Mouse (Mus musculus): ENCODE measurements around the gene Olfr1002. TPM values are rescaled to one million over a fixed set of nuclear protein-coding genes. Genes with fewer than 3 reads are reported as not detected.

Olfr1002 gene
- polyA plus RNA-seq (2014; fragmentation: Illumina TruSeq; extraction: RNeasy Lipid Tissue Mini Kit (QIAGEN cat#74804); ENCODE audit: low read depth, low replicate concordance): not detected

DNA sequence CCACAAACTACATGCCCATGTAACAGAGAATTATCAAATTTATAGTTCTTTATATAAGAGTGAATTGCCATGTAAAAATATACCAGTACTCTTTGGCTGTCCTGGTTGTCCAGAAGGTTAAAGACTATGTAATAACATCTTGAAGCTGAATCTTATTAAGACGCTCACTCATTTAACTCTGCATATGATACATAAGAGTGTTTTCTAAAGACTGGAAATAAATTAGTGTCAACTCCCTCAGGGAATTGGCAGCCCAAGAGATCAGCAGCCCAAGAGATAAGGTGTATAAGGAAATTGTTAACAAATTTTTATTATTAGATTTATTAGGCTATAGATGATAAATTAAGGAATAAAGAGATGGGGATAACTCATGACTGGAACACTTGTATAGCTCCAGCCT is at the start of gene Olfr1002:
TSS of gene Olfr1002 (minus strand) at position 101 of the 400 bp plus-strand sequence.

DNA sequence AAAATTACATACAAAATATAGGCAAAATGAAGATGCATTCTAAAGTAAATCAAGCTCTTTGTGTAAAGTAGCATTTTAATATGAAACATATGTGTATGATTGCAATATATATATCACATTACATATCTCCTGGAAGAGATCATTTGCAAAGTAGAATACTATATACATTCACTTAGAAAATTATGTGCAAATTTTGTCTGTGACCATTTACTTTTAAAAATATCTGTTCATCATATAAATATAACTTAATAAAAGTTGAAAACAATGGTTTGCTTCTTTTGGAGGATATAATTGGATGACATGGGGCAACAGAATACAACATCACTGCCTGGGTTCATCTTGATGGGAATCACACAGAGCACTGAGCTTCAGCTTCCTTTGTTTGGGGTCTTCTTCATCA is 38.6 kb upstream of the Olfr1002 start, which contains the start of gene Olfr1008:
TSS of gene Olfr1008 (plus strand) at position 301 of the 400 bp plus-strand sequence.

DNA sequence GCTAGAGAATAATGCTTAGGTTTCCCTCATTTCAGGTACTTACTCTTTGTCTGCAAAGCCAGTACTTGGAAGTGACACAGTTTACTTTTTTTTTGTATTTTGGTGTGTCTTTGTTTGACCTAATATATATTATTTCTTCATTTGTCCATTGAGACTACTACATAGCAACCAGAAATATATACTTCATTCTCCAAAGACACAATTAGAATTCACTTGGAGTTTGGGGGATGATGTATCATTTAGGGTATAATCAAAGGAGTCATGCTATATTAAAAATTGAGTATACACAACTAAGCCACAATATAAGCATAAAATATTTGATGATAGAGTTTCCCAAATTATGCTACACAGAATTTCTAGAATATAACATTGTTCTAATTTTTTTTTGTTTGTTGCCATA is 28.2 kb upstream of the Olfr1002 start, which contains the start of gene Olfr1006:
TSS of gene Olfr1006 (minus strand) at position 101 of the 400 bp plus-strand sequence.

DNA sequence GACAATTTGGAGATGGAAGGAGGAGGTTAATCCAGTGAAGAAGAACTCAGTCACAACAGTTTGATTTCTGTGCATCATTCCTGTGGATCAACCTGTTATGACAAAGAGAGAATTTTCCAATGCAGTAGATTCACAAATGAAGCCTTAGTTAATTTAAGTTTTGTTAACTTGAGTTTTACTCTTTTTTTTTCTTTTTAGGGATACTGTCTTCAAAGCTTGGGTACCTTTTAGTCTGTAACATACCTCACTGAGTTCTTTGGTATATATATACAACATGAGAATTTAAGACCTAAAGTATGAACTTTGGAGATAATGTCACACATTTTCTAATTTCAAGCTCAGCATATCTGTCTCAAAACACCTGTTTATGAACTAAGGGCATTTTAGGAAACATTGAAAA is 13.9 kb upstream of the Olfr1002 start, which contains the start of gene Olfr154:
TSS of gene Olfr154 (minus strand) at position 101 of the 400 bp plus-strand sequence.

GRCm38 (mm10) chr2:85611803-85612202 is 38.7 kb downstream of the Olfr1002 start, which contains the start of gene Olfr1000:
TSS of gene Olfr1000 (minus strand) at chr2:85611903.

Other genes starting within 250 kb of the Olfr1002 start
- gene Olfr992, start 241.2 kb downstream of the Olfr1002 start, polyA plus RNA-seq (2014; fragmentation: Illumina TruSeq; extraction: RNeasy Lipid Tissue Mini Kit (QIAGEN cat#74804); ENCODE audit: low read depth, low replicate concordance): not detected
- gene Olfr993, start 235.8 kb downstream of the Olfr1002 start, polyA plus RNA-seq (2014; fragmentation: Illumina TruSeq; extraction: RNeasy Lipid Tissue Mini Kit (QIAGEN cat#74804); ENCODE audit: low read depth, low replicate concordance): not detected
- gene Olfr994, start 214.3 kb downstream of the Olfr1002 start, polyA plus RNA-seq (2014; fragmentation: Illumina TruSeq; extraction: RNeasy Lipid Tissue Mini Kit (QIAGEN cat#74804); ENCODE audit: low read depth, low replicate concordance): not detected
- gene Olfr995, start 207.1 kb downstream of the Olfr1002 start, polyA plus RNA-seq (2014; fragmentation: Illumina TruSeq; extraction: RNeasy Lipid Tissue Mini Kit (QIAGEN cat#74804); ENCODE audit: low read depth, low replicate concordance): not detected
- 0.64 TPM for gene 4833423E24Rik, start 131.7 kb downstream of the Olfr1002 start, polyA plus RNA-seq (2014; fragmentation: Illumina TruSeq; extraction: RNeasy Lipid Tissue Mini Kit (QIAGEN cat#74804); ENCODE audit: low read depth, low replicate concordance)
- not detected for gene Olfr996, start 71.5 kb downstream of the Olfr1002 start, polyA plus RNA-seq (2014; fragmentation: Illumina TruSeq; extraction: RNeasy Lipid Tissue Mini Kit (QIAGEN cat#74804); ENCODE audit: low read depth, low replicate concordance)
- gene Olfr998, start 61.8 kb downstream of the Olfr1002 start, polyA plus RNA-seq (2014; fragmentation: Illumina TruSeq; extraction: RNeasy Lipid Tissue Mini Kit (QIAGEN cat#74804); ENCODE audit: low read depth, low replicate concordance): not detected
- not detected for gene Olfr1000, start 38.8 kb downstream of the Olfr1002 start, polyA plus RNA-seq (2014; fragmentation: Illumina TruSeq; extraction: RNeasy Lipid Tissue Mini Kit (QIAGEN cat#74804); ENCODE audit: low read depth, low replicate concordance)
- gene Olfr154, start 13.8 kb upstream of the Olfr1002 start, polyA plus RNA-seq (2014; fragmentation: Illumina TruSeq; extraction: RNeasy Lipid Tissue Mini Kit (QIAGEN cat#74804); ENCODE audit: low read depth, low replicate concordance): not detected
- not detected for gene Olfr1006, start 28.1 kb upstream of the Olfr1002 start, polyA plus RNA-seq (2014; fragmentation: Illumina TruSeq; extraction: RNeasy Lipid Tissue Mini Kit (QIAGEN cat#74804); ENCODE audit: low read depth, low replicate concordance)
- gene Olfr1008, start 38.7 kb upstream of the Olfr1002 start, polyA plus RNA-seq (2014; fragmentation: Illumina TruSeq; extraction: RNeasy Lipid Tissue Mini Kit (QIAGEN cat#74804); ENCODE audit: low read depth, low replicate concordance): not detected
- gene Olfr1009, start 64.7 kb upstream of the Olfr1002 start, polyA plus RNA-seq (2014; fragmentation: Illumina TruSeq; extraction: RNeasy Lipid Tissue Mini Kit (QIAGEN cat#74804); ENCODE audit: low read depth, low replicate concordance): not detected
- gene Olfr1012, start 112.1 kb upstream of the Olfr1002 start, polyA plus RNA-seq (2014; fragmentation: Illumina TruSeq; extraction: RNeasy Lipid Tissue Mini Kit (QIAGEN cat#74804); ENCODE audit: low read depth, low replicate concordance): not detected
- gene Olfr1013, start 116.4 kb upstream of the Olfr1002 start, polyA plus RNA-seq (2014; fragmentation: Illumina TruSeq; extraction: RNeasy Lipid Tissue Mini Kit (QIAGEN cat#74804); ENCODE audit: low read depth, low replicate concordance): 0.47 TPM
- gene Olfr1014, start 122.0 kb upstream of the Olfr1002 start, polyA plus RNA-seq (2014; fragmentation: Illumina TruSeq; extraction: RNeasy Lipid Tissue Mini Kit (QIAGEN cat#74804); ENCODE audit: low read depth, low replicate concordance): not detected
- not detected for gene Olfr1015, start 131.3 kb upstream of the Olfr1002 start, polyA plus RNA-seq (2014; fragmentation: Illumina TruSeq; extraction: RNeasy Lipid Tissue Mini Kit (QIAGEN cat#74804); ENCODE audit: low read depth, low replicate concordance)
- not detected for gene Olfr1016, start 151.8 kb upstream of the Olfr1002 start, polyA plus RNA-seq (2014; fragmentation: Illumina TruSeq; extraction: RNeasy Lipid Tissue Mini Kit (QIAGEN cat#74804); ENCODE audit: low read depth, low replicate concordance)
- gene Olfr1018, start 167.8 kb upstream of the Olfr1002 start, polyA plus RNA-seq (2014; fragmentation: Illumina TruSeq; extraction: RNeasy Lipid Tissue Mini Kit (QIAGEN cat#74804); ENCODE audit: low read depth, low replicate concordance): not detected
- gene Olfr1019, start 194.8 kb upstream of the Olfr1002 start, polyA plus RNA-seq (2014; fragmentation: Illumina TruSeq; extraction: RNeasy Lipid Tissue Mini Kit (QIAGEN cat#74804); ENCODE audit: low read depth, low replicate concordance): not detected
- not detected for gene Olfr1020, start 196.3 kb upstream of the Olfr1002 start, polyA plus RNA-seq (2014; fragmentation: Illumina TruSeq; extraction: RNeasy Lipid Tissue Mini Kit (QIAGEN cat#74804); ENCODE audit: low read depth, low replicate concordance)
- gene Olfr1022, start 217.9 kb upstream of the Olfr1002 start, polyA plus RNA-seq (2014; fragmentation: Illumina TruSeq; extraction: RNeasy Lipid Tissue Mini Kit (QIAGEN cat#74804); ENCODE audit: low read depth, low replicate concordance): not detected
- gene Olfr1023, start 234.9 kb upstream of the Olfr1002 start, polyA plus RNA-seq (2014; fragmentation: Illumina TruSeq; extraction: RNeasy Lipid Tissue Mini Kit (QIAGEN cat#74804); ENCODE audit: low read depth, low replicate concordance): not detected

Data from adrenal gland, adult 10 weeks (tissue).